Mouse (Mus musculus) layer of hippocampus, postnatal 14 days (tissue): Measurements from ENCODE around the gene Slc6a4. TPM values are rescaled to one million over a fixed set of nuclear protein-coding genes. Genes with fewer than 3 reads are reported as not detected.
A peak's percentile ranks its signal among the peaks of the same experiment; 100 is the strongest.
"Not testable (repeated sequence)": the region's sequence is repeated elsewhere in the genome, so short reads cannot be mapped to it uniquely, and the experiment has no call there.

ENCODE experiments used
- DNase-seq, 2 experiments: peaks; one replicate each; pipeline ENCODE4 v3.0.0; 2021 to 2022; ENCODE audit warnings: low spot score in 2 of 2, mixed read lengths in 1 of 2
- total RNA-seq, 2 experiments: library from RNA; stranded (reverse); gene quantifications; 2 replicates each; pipeline ENCODE4 v1.2.3; 2021

Slc6a4 gene
- total RNA-seq, 2 experiments from 2014 or later: 0.37 TPM; not detected in 1

DNA sequence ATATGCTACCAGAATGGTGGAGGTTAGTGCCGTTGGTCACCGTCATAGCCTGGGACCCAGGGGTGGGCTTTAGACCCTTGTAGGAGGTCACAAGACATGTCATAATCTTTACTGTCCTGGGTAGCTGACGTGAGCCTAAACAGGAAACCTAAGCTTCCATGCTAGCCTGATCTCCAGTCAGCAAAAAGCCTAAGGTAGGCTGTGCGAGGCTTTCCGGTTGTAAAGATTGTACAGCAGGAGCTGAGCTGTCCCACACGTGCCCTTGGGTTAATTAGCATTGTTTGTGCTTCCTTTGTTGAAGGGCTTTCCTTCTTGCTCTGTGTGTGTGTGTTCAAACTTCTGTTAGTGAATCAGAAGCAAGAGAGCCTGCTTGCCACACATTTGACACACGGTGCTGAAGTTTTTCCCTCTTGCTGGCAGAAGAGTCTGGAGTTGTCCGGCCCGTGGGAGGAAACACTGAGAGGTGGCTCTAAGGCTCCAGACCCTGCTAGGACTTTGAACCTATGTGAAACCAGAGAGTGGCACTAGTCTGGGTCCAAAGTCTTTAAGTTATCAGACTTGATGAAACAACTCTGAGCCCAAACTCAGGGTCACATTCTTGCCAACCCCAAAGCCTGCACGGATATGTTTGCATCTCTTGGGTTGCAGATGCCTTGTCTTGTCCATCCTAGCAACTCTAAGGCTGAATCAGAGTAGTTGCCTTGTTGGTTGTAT is 12.5 kb downstream of the Slc6a4 start:
- no peak for DNase-seq

DNA sequence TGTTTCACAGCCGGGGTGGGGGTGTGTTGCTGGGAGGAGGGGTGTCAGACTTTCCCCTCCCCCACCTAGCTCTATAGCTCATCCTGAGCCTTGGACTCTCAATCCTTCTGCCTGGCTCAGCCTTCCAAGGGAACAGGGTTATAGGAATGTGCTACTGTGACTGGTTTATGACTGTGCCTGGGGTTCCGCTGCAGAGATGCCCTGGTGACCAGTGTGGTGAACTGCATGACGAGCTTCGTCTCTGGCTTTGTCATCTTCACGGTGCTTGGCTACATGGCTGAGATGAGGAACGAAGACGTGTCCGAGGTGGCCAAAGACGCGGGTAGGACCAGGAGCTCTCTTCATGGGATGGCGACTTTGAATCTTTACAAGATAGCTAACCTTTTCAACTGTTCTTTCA is 19.6 kb downstream of the Slc6a4 start:
- no peak for DNase-seq

DNA sequence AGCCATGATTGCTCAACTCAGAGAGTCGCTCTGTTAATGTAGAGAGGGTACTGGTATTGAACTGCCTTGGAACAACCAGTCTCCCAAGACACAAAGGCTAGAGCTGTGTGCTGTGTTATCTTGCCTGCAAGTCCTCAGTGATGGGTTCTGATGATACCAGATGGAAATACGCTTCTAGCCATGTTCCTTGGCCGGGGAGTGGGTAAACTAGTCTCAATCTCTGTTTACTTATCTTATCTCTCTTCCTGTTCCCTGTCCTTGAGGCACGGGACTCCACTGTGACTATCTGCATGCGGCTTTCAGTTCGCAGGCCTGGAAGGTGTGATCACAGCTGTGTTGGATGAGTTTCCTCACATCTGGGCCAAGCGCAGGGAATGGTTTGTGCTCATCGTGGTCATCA is 21.1 kb downstream of the Slc6a4 start:
- DNase-seq: no peak

DNA sequence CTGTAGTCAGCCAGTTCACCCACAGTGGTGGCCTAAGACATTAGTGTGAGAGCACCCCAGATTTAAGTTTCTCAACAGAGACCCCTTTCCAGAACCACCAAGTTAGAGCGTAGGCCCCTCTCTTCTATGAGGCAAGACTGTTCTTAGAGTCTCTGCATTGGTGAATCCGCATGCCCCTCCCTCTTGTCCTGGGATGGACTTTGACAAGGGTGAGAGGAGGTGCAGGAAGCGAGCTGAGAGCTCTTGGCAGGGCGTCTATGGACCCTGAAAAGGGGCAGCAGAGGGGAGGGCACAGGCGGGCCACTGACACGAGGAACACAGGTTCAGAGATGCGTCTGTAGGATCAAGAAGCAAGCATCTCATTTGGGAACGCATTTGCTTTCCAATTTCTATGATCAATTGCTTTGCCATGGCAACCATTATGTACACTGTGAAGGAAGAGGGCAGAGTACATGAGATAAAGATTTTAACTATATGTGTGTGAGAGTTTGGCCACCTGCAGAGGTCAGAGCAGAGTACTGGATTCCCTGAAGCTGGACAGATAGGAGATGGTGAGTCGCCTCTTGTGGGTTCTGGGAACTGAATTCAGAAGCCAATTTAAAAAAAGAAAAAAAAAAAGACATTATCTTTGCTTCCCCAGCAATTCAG is 23.5 kb downstream of the Slc6a4 start:
- no peak for DNase-seq

DNA sequence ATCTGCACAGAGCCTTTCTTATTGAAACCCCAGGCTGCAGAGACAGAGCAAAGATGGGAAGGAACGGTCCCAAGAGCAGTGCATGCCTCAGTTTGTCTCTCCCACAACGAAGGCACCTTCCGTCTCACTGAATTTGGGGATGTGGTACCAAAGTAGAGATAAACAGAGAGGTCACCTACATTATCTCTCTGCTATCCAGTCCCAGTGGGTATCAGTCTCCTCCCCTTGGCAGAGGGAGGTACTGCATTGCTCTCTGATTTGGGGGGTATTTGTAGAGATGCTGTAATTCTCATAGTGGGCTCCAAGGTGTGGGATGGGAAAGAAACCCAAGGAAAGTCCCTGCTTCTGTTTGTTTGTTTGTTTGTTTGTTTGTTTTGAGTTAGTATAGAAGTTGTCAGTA is 28.2 kb downstream of the Slc6a4 start:
- DNase-seq: no peak

DNA sequence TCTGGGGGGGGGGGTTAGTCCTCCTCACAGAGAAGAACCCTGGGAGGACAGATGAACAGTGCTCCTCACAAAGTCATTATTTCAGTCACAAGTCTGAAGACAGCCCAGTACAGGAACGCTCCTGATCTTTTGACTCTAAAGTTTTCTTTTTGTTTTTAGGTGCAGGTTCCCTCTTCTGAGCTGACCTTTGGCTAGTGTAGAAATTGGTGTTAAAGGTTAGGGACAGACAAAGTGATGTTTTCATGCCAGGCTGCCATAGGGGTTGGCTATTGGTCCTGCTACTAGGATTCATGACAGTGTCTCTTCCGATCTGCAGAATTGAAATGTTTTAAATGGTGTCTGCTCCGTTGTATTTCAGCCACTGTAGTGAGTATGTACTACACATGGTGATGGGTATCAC is 29.8 kb downstream of the Slc6a4 start:
- DNase-seq: no peak

DNA sequence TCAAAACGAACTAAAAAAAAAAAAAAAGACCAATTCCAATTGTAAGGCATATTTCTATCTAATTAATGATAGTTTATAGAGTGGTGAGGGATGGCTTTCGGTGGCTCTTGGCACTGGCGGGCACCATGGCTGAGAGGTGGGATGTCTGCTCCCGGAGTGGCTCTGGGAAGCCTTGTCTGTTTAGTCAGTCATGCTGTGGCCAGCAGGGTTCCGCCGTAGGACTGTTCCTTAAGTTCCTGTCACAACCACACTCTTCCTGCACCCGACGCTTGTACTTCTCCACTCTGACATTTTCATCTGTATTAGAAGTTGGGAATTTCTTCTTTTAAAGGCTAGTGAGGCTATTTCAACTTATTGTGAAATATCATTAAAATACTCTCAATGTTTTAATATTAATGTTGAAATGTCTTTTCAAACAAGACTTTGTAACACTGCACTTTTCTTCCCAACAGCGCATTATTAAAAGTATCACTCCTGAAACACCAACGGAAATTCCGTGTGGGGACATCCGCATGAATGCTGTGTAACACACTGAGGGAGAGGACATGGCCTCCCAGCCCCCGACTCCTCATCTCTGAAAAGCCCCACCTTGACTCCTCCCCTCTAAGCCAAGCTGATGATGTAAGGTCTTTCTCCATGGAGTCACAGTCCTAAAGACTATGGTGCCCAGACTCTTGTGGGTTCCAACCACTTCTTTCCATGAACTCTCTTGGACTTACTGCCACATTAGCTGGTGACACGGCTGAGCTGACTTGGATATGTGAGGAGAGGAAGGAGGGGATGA is 32.9 kb downstream of the Slc6a4 start:
- no peak for DNase-seq

DNA sequence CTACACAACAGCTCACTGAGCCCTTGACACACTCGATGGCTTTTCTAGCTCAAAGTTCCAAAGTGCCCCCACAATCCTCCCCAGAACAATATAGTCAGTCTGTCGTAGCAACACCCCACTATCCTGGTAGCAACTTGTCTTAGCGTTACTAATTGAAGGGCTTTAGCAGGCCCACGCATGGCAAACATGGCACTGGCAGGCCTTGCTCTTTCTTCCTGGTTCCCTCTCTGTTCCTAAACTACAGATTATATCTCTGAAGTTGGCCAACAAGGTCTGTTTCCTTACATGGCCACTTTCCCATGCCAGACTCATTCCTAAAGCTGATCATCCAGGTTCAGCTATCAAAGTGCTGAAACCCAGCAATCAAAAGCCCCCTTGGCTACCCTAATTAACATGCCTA is 43.5 kb downstream of the Slc6a4 start:
- no peak for DNase-seq

DNA sequence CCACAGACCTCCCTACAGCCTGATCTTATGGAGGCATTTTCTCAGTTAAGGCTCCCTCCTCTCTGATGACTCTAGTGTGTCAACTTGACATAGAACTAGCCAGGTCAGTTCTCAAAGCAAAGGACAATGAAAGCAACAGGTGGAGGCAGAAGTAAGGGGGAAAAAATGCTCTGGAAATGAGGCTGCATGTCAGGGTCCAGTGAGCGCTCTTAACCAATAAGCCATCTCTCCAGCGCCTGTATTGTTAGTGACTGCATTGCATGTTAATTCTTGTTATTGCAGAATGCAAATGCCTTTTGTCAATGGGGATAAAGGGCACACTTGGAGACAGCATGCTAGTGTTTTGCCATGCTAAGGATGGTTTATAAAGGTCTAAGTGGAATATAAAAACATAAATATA is 44.4 kb downstream of the Slc6a4 start:
- no peak for DNase-seq

DNA sequence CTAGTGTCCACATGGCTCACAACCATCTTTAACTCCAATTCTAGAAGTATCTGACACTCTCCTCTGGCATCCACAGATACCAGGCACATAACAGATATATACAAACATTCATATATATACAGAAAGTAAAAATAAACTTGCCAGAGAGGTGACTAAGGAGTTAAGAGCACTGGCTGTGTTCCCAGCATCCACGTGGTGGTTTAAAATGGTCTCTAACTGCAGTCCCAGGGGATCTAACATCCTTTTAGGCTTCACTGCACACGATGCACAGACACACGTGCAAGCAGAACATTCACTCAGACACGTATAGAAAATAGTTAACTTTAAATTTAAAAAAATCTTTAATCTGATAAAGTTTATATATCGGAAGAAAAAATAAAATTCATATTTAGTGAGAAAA is 63.5 kb downstream of the Slc6a4 start:
- DNase-seq: no peak

DNA sequence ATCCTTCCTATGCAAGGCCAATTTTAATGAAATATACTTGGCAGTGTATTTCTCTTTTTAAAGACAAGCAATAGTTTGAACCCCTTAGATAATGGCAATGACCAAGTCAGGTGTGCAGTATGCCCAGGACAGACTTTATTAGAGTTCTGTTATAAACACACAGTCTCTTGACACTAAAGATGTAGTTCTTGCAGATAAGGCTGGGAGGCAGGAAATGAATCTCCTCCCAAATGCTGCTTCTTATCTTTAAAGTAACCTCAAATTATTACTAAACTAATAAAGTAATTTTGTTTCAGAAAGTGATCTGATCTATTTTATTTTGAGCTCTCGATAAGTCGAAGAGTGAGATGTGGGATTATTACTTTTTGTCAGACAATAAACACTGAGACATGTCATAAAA is 65.0 kb downstream of the Slc6a4 start:
- DNase-seq: no peak

DNA sequence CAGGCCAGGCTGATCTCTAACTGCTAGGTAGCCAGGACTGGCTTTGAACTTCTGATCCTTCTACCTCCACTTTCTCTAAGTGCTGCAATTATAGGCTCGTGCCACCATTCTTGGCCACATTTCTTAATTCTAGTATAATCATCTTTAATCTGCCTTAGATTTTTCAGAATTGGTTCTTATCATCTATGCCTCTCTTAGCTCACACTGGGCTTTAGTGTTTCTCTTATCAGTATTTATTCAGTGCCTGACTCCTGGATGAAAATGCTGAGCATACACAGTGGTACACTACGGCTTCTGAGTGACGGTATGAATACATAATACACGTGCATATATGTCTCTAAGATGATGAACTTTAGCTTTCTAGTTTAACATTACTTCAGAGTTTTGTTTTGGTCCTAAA is 70.4 kb downstream of the Slc6a4 start:
- no peak for DNase-seq

DNA sequence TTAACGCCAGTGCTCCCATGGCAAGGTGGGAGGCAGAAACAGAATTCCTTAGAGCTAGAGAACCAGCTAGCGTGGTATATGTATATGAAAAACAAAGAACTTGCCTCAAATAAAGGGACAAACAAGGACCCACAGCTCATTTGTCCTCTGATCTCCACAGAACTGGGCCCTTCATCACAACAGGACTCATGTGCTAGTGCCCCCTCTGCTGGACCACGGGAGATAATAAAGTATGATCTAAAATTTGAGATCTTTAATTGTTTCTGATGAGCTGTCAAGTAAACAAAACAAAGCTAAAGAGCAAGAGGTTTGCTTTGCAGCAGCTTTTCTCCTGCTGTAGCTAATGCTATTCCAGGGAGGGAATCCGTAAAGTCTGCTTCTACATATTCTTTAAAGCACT is 72.3 kb downstream of the Slc6a4 start:
- DNase-seq: no peak

DNA sequence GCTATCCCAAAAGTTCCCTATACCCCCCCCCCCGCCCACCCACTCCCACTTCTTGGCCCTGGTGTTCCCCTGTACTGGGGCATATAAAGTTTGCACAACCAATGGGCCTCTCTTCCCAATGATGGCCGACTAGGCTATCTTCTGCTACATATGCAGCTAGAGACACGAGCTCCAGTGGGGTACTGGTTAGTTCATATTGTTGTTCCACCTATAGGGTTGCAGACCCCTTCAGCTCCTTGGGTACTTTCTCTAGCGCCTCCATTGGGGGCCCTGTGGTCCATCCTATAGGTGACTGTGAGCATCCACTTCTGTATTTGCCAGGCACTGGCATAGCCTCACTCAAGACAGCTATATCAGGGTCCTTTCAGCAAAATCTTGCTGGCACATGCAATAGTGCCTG is 78.9 kb downstream of the Slc6a4 start:
- DNase-seq: not testable (repeated sequence)

DNA sequence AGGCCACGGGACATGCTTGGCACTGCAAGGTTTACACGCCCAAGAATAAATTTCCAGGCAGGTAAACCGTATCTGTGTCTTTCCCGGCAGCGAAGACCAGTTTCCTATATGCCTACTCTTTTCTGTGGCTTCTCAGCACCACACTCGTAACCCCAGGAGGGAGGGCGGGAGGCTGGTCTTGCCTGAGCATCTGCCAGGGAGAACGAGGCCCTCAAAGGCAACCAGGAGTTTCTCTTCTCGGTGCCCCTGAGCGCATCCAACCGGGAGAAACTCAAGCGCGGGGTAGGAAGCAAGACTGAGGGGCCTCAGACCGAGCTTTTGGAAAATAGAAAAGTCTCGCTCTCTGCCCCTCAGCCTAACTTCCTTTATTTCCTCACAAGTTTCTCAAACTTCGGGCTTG is 79.4 kb downstream of the Slc6a4 start:
- DNase-seq: no peak

DNA sequence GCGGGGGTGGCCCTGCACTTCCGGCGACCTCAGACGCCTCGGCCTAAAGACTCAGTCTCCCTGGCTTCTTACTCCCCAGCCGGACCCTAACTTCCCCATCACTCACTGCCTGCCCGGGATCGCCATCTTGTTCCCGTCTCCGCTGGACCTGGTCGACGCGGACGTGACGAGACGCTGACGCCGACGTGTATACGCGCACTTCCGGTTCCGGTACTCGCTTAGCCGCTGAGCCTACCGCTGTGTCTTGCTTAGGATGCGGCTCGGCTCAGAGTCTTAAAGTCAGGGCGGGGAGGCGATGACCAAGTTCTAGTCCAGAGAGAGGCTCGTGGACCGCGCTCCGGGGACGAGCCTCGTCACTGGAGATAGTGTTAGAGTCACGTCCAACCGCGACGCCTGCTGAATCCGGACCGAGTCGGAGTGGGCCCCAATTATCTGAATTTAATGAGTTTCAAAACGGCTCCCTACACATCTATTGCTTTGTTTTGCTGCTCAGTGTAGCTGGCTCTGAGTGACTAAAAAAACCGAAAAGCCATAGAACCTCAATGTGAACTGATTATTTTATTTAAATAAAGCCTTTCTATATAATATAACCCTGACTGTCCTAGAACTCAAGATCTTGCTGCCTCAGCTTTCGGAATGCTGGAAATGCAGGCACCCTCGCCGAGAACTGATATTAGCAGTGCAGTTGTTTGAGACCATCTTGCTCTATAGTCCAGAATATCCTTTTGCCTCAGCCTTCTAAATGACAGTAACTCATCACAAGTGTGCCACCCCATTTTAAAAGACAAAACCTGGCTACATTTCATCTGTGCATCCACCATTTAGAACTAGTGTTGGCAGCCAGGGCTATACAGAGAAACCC is 80.1 kb downstream of the Slc6a4 start, which contains the start of gene Nsrp1:
TSS of gene Nsrp1 (minus strand) at position 163 of the 862 bp plus-strand sequence.
- peak; percentile 89 to 95 for DNase-seq

DNA sequence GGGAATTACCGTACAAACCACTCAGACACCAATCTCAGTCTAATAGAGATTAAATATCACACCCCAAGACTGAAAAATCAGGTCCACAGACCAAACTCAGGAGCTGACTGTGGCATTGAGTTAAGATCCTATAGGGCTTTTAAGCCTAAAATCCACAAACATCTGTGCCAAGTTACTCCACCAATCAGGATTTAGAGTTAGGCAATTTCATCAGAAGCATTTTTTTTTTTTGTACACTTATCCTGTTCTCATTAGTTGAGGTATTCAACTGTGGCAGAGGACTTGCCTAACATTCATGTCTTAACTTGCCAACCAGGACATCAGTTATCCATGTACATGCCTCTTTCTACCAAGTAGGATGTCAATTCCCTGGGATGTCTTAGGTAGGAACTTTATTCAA is 81.0 kb downstream of the Slc6a4 start:
- DNase-seq: no peak
